Mouse (Mus musculus): ENCODE results near the gene Zfp541. TPM values are rescaled to one million over a fixed set of nuclear protein-coding genes. Genes with fewer than 3 reads are reported as not detected.
A peak's percentile ranks its signal among the peaks of the same experiment; 100 is the strongest.

The Zfp541 gene
- total RNA-seq, 2 experiments from 2014 or later = not detected

GRCm38 (mm10) chr7:16043861-16044435 is 17.7 kb upstream of the Zfp541 start:
- intact Hi-C loops (cut with DNase I) = no loop called here
- DNase-seq = no peak

GRCm38 (mm10) chr7:16044531-16044930 is 17.1 kb upstream of the Zfp541 start:
- intact Hi-C loops (cut with DNase I) = no loop called here
- DNase-seq = no peak

DNA sequence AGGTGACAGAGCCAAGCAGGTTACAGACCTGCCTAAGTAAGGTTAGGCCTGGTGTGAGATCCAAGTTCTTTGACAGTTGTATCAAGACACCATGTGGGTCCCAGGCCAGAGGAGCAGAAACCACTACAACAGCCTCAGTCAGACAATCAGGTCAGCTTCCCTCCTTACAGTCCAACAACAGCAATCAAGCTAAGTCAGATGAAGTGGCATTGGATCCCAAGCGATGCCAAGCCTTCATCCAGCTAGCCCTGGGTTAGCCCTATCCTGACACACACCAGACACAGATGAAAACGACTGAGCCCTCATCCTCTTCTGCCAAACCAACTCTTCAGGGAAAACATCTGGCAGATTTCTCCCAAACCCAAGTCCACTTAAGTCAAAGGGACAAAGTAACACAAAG is 16.1 kb upstream of the Zfp541 start:
- intact Hi-C loops (cut with DNase I) = loop anchor here (5.0 kb wide), 1 partner anchor 113 kb away; no protein-coding TSS in a partner anchor
- DNase-seq = no peak

DNA sequence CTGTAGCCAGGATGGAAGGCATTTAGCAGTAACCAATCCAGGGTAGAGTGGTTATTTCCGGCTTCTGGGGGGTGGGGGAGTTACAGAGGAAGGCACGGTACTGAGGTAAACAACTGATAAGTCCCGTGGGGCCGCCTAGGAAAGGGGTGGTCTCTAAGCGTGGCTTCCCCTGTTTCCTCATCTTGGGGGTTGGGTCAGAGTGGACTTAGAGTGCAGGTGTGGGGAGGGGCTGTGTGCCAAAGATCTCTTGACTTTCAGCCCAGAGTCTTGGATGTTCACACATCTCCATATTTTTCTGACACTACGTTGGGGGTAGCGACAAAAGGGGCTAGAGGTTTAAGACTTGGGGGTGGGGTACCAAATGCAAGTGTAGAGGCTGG is 15.5 kb upstream of the Zfp541 start:
- peak; percentile 64 to 69 for DNase-seq

GRCm38 (mm10) chr7:16046481-16047337 is 14.9 kb upstream of the Zfp541 start:
- peak; percentile 88 for DNase-seq
- intact Hi-C loops (cut with DNase I) = loop anchor here (2.0 to 5.0 kb wide), 2 partner anchors 64 to 114 kb away; no protein-coding TSS in a partner anchor

More for the DNA sequence above, 15.5 kb upstream of the Zfp541 start:
- intact Hi-C loops (cut with DNase I) = loop anchor here (2.0 to 5.0 kb wide), 2 partner anchors 63 to 114 kb away; no protein-coding TSS in a partner anchor

DNA sequence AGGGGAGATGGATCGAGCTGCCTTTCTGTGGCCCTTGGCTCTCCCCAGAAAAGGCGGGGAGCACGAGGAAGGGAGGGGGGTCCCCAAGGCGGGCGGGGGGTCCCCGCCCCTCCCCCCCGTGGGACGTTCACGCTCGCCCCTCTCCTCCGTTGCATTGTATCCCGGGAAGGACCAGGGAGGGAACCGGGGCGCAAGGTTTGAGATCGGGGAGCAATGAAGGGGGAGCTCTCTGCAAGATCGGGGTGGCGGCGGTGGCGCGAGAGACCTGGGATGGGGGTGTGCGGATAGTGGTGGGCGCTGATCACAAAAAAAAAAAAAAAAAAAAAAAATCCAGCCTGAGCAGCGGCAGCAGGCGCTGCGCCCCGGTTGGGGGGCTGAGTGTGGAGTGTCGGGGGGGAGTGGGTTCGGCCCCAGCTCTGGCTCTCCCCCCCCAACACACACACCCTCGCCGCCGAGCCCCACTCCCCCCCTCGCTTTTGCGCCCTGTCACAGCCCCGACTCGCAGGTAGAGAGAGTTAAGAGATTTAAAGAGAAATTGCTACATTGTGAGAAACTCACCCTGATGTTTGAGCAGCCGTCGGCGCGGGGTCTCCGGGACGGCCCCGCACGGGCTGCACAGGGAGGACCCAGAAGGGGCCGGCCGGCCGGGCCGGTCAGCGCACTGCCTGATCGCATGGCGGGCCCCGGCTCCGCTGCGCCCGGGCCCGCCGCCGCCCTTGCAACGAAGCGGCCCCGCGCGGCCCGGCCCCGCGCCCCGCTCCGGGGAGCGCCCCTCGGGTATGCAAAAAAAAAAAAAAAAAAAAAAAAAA is 14.1 kb upstream of the Zfp541 start, which contains the start of gene Bicra:
Gene Bicra (minus strand): TSS at position 584 of the 809 bp plus-strand sequence.
- intact Hi-C loops (cut with DNase I) = loop anchor here (2.0 to 5.0 kb wide), 2 partner anchors 65 to 115 kb away; no protein-coding TSS in a partner anchor
- peak; percentile 92 to 94 for DNase-seq

- intact Hi-C loops (cut with DNase I) = loop anchor here (5.0 kb wide), 1 partner anchor 116 kb away; no protein-coding TSS in a partner anchor
- DNase-seq = peak; percentile 97 to 98
These were observed 13.4 kb upstream of the Zfp541 start for GRCm38 (mm10) chr7:16048164-16048564.

DNA sequence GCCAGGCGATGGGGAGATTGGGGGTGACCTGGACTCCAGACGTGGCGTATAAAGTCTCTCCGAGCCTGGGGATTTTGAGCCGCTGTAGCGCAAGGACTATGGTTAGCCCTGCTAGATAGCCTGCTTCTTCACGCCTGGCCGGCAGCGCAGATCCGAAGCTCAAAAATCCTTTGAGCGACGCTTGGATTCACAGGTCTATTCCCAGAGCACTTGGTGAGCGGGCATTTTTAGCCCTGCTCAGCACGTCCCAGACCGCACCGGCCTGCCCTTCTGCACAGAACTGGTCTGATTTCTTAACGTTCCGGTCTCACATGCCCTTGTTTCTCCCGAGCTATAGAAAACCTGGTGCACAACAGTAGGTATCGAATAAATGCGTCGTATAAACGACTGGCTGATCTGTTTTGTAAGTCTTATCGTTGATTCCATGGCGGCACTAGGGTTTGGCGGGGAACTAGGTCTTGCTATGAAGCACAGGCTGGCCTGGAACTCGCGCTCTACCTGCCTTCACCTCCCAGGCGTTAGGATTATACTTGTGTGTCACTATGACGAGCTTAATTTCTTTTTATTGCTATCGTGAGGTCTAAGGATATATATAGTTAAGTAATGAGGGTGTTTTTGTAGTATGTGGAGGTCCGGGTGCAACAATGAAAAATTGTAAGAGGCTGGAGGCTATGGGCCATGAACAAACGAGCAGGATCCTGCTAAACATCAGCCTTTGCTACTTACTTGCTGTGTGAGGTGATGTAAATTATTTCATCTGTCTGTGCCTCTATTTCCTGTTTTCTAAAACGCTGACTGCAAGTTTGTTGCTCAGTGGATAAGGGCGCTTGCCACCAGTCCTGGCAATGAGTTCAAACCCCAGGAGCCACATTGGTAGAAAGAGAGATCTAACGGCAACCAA is 12.7 kb upstream of the Zfp541 start:
- intact Hi-C loops (cut with DNase I) = loop anchor here (5.0 kb wide), 1 partner anchor 117 kb away; no protein-coding TSS in a partner anchor

DNA sequence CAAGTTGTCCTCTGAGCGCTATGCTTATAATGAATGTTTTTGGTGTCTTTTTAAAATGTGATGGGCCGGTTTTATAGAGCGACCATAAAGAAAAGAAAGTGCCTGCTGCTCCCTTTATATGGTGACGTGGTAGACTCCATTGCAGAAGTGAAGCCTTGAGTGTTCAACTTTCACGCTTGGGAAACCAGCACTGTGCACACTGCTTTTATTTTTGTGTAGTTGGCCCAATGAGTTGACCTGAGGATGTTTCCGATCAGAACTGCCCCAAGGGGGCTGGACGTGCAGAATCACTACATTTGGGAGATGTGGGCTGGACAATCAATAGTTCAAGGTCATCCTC is 12.1 kb upstream of the Zfp541 start:
- intact Hi-C loops (cut with DNase I) = loop anchor here (5.0 kb wide), 1 partner anchor 117 kb away; no protein-coding TSS in a partner anchor
- no peak for DNase-seq

More for the DNA sequence above, 12.7 kb upstream of the Zfp541 start:
- DNase-seq = no peak

DNA sequence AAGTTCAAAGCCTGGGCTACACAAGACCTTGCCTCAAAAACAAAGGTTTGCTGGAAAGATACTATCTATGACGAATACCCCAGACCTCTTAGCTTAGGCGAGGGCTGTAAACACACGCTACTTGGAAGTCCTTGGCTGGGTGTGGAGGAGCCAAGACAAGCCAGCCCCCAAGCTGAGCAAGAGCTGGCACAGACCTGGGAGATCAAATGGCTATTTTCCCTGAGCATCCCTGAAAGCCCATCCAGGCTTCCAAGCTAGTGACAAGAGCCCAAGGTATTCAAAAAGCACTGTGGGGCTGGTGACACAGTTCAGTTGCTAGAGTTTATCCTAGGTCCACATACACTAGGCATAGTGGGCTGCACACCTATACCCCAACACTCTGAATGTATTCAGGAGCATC is 11.0 kb upstream of the Zfp541 start:
- intact Hi-C loops (cut with DNase I) = no loop called here
- no peak for DNase-seq

- intact Hi-C loops (cut with DNase I) = loop anchor here (1.0 kb wide), 2 partner anchors 69 to 76 kb away; no protein-coding TSS in a partner anchor
- DNase-seq = peak; percentile 81 to 89
These were observed 9.6 kb upstream of the Zfp541 start for GRCm38 (mm10) chr7:16051883-16052595.

- peak; percentile 95 to 97 for DNase-seq
- intact Hi-C loops (cut with DNase I) = loop anchor here (1.0 kb wide), 2 partner anchors 69 to 76 kb away; no protein-coding TSS in a partner anchor
These were observed 8.9 kb upstream of the Zfp541 start for GRCm38 (mm10) chr7:16052684-16053083.

DNA sequence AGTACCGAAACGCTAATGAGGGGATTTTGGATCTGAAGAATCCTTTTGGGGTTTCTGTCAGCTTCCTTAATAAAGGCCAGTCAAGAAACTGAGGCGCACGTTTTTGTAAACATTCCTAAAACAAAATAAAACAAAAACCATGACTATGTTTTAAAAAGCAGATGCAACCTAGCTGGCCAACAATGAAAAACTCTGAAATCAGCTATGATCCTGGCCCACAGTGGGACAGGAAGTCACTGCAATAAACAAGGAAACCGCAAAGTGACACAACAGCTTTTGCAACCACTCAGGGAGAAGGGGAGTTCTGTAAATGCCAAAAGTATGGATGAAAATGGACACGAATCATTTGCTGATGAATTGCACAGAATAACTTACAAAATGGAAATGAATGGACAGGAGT is 8.5 kb upstream of the Zfp541 start:
- intact Hi-C loops (cut with DNase I) = no loop called here
- no peak for DNase-seq

DNA sequence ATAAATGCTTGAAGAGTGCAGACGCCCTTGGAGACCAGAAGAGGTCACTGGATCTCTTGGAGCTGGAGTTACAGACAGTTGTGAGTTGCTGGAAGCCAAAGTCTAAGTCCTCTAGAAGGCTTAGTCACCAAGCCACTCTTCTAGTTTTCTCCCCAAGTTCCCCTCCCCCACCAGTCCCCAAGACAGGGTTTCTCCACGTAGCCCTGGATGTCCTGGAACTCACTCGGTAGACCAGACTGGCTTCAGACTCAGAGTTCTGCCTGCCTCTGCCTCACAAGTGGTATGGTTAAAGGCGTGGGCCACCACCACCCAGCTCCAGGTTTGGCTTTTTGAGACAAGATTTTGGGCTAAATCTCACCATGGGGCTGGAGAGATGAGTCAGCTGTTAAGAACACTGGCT is 6.6 kb upstream of the Zfp541 start:
- no peak for DNase-seq
- intact Hi-C loops (cut with DNase I) = loop anchor here (5.0 kb wide), 1 partner anchor 37 kb away; no protein-coding TSS in a partner anchor

- intact Hi-C loops (cut with DNase I) = loop anchor here (5.0 kb wide), 1 partner anchor 37 kb away; no protein-coding TSS in a partner anchor
- no peak for DNase-seq
These were observed 5.9 kb upstream of the Zfp541 start for GRCm38 (mm10) chr7:16055665-16056064.

- DNase-seq = no peak
- intact Hi-C loops (cut with DNase I) = loop anchor here (5.0 kb wide), 1 partner anchor 36 kb away; no protein-coding TSS in a partner anchor
These were observed 5.0 kb upstream of the Zfp541 start for GRCm38 (mm10) chr7:16056459-16057135.

DNA sequence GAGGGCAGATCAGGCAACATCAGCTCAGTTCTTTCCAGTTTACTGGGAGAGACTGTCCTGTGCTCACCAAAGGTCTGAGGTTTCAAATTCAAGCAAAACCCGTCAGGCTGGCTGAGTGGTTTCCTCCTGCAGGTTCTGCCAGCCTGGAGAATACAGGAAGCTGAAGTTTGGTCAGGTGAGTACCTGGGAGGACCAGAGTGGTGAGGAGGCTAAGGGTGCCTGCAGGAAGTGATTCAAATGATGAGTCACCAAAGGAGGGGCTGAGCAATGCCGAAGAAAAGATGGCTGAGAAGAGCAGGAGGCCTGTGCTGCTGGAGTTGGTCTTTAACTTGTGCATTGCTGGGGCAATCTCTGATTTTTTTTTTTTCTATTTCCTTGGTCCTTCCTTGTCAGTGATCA is 4.5 kb upstream of the Zfp541 start:
- intact Hi-C loops (cut with DNase I) = loop anchor here (5.0 kb wide), 1 partner anchor 35 kb away; no protein-coding TSS in a partner anchor

DNA sequence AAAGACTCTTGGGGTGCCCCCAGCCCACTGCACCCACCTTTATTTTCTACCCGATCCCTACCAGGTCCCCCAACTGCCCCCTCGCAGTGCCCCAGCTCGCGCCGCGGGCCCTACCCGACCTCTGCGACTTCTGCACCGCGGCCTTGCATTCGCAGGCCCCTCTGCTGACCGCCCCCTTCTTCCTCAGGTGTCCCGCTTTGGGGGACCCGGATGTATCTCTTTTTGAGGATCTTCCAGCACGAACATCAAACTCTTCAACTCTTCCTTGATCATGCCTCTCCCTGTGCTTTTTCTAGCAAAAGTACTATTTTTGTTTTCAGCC is 446 bp downstream of the Zfp541 start:
- no peak for DNase-seq
- intact Hi-C loops (cut with DNase I) = no loop called here

More for the DNA sequence above, 4.5 kb upstream of the Zfp541 start:
- DNase-seq = no peak

Measured in heart, postnatal 14 days (tissue).